Mouse (Mus musculus): ENCODE data around the gene AC161166.1. TPM values are rescaled to one million over a fixed set of nuclear protein-coding genes. Genes with fewer than 3 reads are reported as not detected.
"Not testable (repeated sequence)": the region's sequence is repeated elsewhere in the genome, so short reads cannot be mapped to it uniquely, and the experiment has no call there.

Gene AC161166.1
- polyA plus RNA-seq, 1 experiment, result not detected

DNA sequence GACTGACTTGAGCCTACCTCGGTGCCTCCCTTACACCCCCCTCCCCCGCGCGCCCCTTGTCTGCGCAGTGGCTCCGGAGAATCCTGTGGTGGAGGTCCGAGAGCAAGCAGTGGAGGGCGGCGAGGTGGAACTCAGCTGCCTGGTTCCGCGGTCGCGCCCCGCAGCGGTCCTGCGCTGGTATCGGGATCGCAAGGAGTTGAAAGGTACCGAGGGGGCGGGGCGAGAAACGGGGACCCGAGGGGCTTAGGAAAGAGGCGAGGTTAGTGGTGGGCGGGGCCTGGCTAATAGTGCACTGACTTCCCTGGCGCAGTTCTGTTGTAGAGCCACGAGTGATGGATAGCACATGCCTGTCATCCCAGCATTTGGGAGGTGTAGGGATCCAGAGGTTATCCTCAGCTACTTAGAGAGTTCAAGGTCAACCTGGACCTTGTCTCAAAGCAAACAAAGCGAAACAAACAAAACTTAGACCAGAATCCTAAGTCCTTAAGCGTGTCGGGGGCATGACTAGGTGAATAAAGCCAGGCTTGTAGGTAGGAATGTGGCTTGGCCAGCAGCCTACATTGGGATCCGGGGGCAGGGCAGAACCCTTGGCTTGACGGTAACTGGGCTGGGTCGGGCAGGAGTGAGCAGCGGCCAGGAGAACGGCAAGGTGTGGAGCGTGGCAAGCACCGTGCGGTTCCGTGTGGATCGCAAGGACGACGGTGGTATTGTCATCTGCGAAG, 12.2 kb downstream of the AC161166.1 start:
- WGBS, result 10% methylated on average over 42 of the region's 43 CpGs
- no peak for DNase-seq (ENCODE audit: low read depth, low spot score)

DNA sequence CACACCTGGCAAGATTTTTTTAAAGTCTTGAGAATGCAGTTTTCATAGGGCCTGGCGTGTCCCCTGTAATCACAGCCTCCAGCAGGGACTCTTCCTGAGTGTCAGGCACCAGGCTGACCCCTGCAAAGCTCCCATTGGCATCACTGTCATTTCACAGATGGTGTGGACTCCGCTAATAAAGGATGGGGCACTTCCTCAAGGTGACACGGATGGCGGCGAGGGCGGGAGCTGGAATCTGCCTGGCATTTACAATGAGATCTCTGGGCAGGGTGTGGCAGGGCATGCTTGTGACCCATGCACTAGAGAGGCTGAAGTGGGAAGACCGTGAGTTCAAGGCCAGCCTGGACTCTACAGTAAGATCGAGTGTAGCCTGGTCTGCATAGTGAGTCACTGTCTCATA, 24.0 kb downstream of the AC161166.1 start:
- 60% methylated on average over 8 of the region's 8 CpGs for WGBS
- DNase-seq (ENCODE audit: low read depth, low spot score), result no peak

DNA sequence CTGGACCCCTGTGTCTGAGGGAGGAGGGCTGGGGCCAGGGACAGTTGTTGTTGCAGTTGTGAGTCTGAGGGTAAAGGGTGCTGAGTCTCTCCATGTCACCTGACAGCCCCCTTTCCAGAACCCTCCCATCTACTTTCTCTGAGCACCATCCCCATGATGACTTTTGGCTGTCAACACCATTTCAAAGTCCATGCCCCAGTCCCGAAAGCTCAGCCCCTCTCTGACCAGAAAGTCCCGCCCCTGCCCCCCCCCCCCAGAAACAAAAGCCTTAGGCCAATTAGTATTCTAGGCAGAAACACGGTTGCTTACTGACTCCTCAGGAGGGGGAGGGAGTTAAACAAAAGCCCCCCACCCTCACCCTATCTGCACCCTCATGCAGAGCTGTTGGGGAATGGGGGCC, 24.9 kb downstream of the AC161166.1 start:
- DNase-seq (ENCODE audit: low read depth, low spot score), result no peak
- WGBS, result 29% methylated on average over 3 of the region's 3 CpGs

DNA sequence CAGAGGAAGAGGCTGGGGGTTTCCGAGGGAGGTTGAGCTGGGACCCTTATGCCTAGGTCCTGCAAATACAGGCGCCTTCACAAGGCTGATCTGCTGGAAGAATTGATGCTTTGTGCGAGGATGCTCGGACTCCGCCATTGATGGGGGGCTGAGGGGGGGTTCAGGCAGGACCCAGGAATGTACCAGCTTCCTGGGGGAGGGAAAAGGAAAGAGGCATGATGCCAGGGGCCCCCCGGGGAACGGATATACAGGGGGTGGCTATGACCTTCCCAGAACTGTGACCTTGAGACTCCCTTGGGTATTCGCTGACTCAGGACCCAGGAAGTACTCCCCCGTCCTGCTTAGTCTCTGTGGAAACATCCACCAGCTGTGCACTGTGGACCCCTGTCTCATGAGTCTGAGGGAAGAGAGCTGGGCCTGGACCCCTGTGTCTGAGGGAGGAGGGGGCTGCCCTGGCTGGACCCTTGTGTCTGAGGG, 25.6 kb downstream of the AC161166.1 start:
- 53% methylated on average over 9 of the region's 9 CpGs for WGBS
- DNase-seq (ENCODE audit: low read depth, low spot score), result no peak

DNA sequence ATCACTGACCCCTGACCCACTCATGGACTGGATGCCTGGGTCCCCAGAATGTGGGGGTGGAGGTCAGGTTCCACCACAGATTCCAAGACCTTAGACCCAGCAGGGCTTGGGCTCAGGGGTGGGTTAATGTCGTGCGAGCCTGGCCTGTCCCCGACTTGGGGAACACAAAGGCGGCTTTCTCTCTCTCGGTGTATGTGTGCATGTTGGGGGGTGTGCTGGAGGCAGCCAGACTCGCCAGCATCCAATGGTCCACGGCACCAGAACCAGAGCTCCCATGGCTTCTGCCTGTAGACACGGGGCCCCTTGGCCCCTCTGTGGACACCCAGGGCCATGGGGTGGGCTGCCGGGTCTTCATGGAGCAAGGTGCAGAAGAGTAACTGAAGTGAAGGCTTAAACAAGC, 26.8 kb downstream of the AC161166.1 start:
- 79% methylated on average over 9 of the region's 9 CpGs for WGBS
- no peak for DNase-seq (ENCODE audit: low read depth, low spot score)

DNA sequence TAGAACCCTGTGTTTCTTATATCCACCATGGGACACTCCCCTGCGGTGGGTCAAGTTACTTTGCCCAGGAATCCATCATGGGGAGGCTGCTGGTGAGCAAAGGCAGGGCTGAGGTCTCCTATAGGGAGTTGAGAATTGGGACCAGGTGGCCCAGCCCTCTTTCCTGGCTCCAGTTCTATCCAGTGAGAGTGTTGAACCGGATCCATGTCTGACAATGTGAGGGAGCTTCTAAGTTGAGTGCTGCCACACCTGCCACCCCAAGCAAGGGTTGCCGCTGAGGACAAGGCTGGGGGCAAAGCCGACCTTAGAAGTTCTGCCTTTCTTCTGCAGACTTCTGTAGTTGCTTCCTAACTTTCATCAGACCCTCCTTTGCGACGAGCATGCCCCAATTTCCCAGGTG, 29.0 kb downstream of the AC161166.1 start:
- DNase-seq (ENCODE audit: low read depth, low spot score), result not testable (repeated sequence)
- 41% methylated on average over 6 of the region's 6 CpGs for WGBS

DNA sequence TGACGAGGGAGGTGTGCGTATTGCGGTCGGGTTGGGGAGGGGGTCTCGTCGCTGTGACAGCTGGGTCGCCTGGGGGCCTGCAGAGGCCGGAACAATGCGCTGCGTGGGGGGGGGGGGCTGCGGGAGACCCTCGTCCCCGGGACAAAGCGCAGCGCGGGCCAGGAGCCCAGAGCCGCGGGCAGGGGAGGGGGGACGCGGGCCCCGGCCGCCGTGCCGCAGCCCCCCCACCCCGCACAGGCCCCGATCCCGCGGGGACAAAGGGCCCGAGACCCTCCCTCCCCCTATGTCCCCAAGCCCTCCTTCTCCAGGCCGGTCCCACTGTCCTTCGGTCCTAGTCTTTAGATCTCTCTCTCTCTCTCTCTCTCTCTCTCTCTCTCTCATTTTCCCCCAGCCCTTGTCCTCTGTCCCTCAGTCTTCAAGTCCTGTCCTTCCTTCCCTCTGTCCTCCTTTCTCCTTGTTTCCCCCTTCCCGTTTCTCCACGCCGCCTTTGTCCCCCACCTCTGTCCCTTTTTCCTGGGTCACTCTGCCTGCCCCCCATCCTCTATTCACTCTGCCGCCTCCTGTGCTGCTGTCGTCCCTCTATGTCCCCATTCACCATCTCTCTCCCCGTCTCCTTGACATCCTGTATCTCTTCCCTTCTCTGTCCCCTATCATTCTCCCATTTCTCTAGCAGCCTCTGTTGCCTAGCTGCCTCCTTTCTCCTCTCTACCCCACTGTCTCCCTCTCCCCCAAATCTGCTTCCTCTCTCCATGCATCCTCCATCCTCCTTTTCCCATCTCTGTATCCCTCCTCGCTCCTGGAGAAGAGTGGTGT, 29.8 kb downstream of the AC161166.1 start:
- 5% methylated on average over 24 of the region's 38 CpGs for WGBS

DNA sequence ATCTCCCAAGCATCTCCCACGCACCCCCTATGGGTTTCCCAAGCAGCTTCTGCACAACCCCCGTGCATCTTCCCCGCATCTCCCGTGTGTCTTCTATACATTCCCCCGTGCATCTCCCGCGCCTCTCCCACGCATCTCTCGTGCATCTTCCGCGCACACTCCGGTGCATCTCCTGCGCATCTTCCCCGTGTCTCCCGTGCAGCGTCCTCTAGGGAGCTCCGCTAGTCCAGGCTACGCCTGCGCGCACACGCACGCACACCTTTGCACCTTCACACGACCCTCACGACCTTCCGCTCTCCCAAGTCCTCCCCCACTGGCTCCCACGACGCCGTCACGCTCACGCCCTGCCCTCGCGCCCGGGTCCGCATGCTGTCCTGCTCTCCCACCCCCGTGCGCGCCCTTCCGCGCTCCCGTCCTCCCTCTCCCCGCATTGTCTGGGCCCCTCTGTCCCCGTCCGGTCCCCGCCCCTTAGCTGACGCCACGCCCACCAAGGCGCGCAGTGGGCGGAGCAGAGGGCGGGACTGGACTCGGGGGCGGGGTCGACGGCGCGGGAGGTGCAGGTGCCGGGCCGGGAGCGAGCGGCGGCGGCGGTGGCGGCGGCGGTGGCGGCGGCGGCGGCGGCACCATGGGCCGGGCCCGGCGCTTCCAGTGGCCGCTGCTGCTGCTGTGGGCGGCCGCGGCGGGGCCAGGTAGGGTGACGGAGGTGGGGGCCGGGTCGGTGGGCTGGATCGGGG, 30.6 kb downstream of the AC161166.1 start, which contains the start of gene Cadm4:
Gene Cadm4, plus strand, starts transcription at position 550 of the 734 bp plus-strand sequence.
- no peak for DNase-seq (ENCODE audit: low read depth, low spot score)

More for the DNA sequence above, 29.8 kb downstream of the AC161166.1 start:
- no peak for DNase-seq (ENCODE audit: low read depth, low spot score)

DNA sequence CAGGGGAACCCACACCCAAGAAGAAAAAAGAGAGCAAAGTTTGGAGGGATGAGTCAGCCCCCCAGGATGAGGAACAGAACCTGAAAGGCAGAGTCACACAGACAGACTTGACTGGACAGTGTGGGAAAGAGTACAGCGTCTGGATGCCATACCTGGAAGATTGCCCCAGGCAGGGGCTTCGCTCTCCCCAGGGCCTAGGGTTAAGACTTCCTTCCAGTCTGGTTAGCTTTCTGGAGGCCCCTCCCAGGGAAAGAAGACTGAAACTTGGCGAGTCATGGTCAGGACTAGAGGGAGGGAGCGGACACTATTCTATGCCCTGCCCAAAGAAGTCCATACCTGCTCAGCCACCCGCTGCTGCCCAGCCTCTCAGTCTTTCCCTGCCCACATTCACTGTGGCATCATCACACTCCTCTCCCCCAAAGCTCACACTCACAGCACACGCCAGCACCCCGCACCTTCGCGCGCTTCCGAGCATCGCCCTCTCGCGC, 31.2 kb downstream of the AC161166.1 start:
- DNase-seq (ENCODE audit: low read depth, low spot score), result no peak
- 13% methylated on average over 14 of the region's 14 CpGs for WGBS

More for the DNA sequence above, 30.6 kb downstream of the AC161166.1 start, which contains the start of gene Cadm4:
- WGBS, result 1% methylated on average over 71 of the region's 83 CpGs

DNA sequence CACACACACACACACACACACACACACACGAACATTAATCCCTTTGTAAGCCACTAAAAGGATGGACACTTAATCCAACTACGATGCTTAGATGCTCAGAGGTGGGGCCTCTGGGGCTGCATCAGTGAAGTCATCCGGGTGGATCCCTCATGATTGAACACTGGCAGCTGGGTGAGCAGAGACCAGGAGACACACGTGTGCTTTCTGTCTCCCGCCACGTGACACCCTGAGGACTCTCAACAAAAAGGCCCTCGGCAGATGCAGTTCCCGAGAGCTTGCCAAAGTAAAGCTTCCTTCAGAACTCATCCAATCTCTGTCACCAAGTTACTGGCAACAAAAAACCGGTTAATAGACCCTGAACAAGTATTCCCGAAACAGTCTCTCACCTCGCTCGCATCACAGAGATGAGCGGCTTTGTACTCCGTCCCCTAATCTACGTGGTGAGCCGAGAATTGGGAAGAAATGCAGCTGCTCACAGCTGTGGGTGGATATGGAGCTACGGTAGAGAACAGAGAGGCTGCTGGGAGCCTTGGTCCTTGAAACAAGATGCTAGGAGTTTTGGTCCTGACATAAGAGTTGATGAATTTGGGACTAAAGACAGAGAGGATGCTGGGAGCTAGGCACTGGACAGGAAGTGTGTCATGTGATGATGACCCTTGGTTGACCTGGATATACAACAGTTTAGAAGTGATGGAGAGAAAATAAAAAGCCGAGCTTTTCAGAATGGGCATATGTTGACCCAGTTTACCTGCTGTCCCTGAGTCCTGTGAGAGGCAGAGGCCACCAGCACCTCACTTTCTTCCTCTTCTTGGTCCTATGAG, 31.9 kb downstream of the AC161166.1 start:
- DNase-seq (ENCODE audit: low read depth, low spot score), result no peak
- 47% methylated on average over 18 of the region's 18 CpGs for WGBS

DNA sequence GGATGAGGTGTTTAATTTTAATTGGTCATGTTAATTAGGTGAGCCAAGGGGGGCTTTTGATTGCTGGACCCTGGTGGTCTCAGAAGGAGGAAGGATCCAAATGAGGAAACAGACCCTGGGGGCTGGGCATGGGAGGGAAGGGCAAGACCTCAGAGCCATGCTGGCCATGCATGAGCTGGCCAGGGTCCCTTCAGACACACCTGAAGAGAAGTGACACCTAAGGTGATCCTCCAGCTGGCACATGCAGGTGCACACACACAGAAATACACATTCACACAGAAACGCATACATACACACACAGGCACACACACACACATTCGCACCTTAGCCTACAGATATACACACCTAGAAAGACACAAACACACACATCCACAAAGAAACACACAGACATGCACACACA, 32.6 kb downstream of the AC161166.1 start:
- DNase-seq (ENCODE audit: low read depth, low spot score), result no peak
- 83% methylated on average over 2 of the region's 2 CpGs for WGBS

DNA sequence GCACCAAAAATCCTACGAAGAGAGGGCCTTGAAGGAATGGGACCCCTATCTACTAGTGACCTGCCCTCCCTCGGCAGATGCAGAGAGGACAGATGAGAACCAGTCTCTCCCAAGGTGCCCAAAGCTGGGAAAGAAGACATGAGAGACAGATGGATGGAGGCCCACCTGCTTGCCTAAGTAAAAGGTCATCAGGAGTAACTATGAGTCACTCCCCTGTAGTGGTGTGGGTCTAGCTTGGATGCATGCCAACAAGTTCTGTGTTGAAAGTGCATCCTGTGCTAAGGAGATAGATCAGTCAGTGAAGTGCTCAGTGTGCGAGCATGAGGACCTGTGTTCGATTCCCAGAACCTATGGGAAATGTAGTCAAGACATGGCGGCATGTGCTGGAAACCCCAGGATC, 33.3 kb downstream of the AC161166.1 start:
- WGBS, result 90% methylated on average over 5 of the region's 5 CpGs
- no peak for DNase-seq (ENCODE audit: low read depth, low spot score)

DNA sequence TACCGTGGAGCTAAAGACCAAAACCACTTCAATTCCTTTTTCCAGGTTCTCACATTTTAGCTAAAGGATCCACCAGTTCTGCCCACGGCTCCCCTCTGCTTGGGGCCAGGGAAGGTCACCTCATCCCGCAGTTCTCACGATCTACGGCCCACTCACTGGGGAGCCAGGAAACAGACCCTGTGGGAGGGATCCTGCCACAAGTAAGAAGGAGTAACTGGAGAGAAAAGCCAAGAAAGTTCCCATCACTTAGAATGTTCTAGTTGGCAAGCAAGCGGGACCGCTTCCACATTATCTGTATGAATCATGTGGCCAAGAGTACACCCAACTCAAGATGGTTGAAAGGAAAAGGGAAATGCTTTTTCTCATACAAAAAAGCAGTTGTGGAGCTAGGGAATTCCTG, 35.4 kb downstream of the AC161166.1 start:
- 90% methylated on average over 7 of the region's 7 CpGs for WGBS
- DNase-seq (ENCODE audit: low read depth, low spot score), result no peak

DNA sequence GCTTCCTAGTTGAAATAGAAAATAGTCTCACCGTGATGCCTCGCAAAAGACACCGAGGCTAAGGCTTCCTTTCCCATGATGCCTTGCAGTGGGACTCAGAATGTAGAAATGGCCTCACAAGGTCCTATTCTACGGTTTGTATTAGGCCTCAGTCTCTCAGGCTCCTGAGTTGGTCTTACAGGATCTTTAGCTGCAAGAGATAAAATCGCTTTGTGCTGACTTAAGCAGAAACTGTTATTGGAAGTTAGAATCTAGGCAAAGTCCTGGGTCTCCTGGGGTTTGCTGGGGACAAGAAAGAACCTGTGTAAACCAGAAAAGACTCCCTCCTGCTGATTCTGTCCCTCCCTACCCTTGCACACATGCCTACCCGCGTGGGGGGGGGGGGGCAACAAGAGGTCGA, 35.9 kb downstream of the AC161166.1 start:
- no peak for DNase-seq (ENCODE audit: low read depth, low spot score)
- 78% methylated on average over 8 of the region's 8 CpGs for WGBS

DNA sequence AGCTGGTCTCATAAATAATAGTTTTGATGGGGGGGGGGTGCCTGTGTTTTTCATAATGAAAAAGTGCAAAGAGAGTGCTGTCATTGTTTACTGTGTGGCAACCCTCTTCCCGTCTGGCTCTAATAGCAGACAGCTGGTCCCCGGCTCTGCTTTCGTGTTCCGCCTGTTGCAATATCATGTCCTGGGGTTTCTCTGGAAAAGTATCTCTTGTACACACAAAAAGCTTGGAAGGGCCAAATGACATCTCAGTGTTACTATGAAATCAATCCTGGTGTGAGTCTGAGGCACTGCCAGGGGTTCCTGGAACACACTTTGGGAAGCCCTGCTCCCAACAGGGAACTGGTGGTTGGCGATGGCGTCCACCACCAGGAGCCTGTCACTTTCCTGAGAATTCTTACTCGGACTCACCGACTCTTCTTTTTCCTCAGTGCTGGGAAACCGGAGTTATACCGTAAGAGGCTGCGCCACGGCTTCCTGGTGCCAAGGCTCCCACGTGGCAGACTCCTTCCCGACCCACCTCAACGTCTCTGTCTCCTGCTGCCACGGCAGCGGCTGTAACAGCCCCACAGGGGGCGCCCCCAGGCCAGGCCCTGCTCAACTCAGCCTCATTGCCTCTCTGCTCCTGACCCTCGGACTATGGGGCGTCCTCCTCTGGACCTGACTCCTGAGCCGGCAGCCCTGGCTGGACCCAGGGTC, 37.3 kb downstream of the AC161166.1 start:
- 59% methylated on average over 21 of the region's 21 CpGs for WGBS

DNA sequence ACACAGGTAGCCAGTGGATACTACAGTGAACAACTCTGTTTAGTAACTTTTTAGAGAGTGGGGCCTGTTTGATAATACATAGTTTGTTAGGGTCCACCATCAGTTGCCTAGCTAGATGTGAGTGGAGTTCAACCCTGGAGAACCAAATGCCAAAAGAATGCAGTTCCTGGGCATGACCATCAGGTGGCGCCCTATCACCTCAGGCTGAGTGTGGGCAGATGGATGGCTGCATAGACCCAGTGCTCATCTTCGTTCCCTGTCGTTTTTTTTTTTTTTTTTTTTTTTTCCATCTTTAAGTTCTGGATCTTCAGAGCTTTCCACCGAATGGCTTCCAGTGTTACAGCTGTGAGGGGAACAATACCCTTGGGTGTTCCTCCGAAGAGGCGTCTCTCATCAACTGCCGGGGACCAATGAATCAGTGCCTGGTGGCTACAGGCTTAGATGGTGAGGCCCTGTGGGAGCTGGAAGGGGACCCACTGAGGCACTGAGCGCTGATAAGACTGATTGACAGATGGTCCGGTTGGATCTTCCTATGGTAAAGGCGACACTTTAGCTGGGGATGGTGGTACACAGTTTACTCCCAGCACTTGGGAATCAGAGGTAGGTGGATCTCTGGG, 38.2 kb downstream of the AC161166.1 start:
- WGBS, result 55% methylated on average over 10 of the region's 10 CpGs
- DNase-seq (ENCODE audit: low read depth, low spot score), result no peak

More for the DNA sequence above, 37.3 kb downstream of the AC161166.1 start:
- DNase-seq (ENCODE audit: low read depth, low spot score), result no peak

DNA sequence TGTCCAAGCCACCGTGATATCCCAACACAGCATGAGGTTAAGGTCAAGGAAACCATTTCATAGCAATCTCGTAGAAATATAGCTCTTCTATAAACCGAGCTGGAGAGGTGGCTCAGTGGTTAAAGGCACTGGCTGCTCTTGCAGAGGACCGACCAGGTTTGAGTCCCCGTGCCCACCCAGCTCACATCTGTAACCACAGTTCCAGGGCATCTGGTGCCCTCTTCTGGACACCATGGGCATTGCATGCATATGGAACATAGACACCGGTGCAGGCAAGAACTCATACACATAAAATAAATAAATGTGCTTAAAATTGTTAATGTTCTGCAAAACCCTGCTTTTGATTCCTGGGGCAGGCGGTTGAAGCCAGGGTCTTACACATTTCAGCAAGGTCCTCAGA, 39.3 kb downstream of the AC161166.1 start:
- 83% methylated on average over 7 of the region's 7 CpGs for WGBS
- no peak for DNase-seq (ENCODE audit: low read depth, low spot score)

DNA sequence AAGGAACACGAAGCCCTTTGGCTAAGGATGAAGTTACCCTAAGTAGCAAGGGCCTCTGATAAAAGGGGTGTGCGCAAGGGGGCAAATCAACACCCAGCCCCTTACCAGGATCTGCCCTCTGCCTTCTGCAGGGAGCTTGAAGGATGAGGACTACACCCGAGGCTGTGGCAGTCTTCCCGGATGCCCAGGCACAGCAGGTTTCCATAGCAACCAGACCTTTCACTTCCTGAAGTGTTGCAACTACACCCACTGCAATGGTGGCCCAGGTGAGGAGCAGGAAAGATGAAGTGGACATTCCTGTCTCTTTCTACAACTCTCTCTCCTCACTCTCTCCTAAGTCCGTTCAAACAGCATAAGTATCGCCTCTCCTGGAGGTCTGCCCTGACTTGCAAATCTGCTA, 39.8 kb downstream of the AC161166.1 start:
- WGBS, result 72% methylated on average over 6 of the region's 6 CpGs
- DNase-seq (ENCODE audit: low read depth, low spot score), result no peak

Data from large intestine, adult 2 months (tissue).